Mouse (Mus musculus) limb, embryonic 13.5 days (tissue): ENCODE data around the gene Ldlrad3. TPM values are rescaled to one million over a fixed set of nuclear protein-coding genes. Genes with fewer than 3 reads are reported as not detected.

Experiments
- ATAC-seq: fragments of 200-750 bp; cut with Nextera tagmentation; 2 replicates; pipeline ENCODE4 v1.8.0; 2017; ENCODE audit warnings: low read depth, moderate number of reproducible peaks, moderate TSS enrichment; ENCODE audit not compliant: low FRiP score
- H3K27ac ChIP-seq: fragments of 300-500 bp; sonication (generic); 2 replicates; pipeline ENCODE4 v1.5.1; 2015; ENCODE audit warnings: inconsistent platforms, mild to moderate bottlenecking, moderate library complexity
- H3K27me3 ChIP-seq: fragments of 300-500 bp; sonication (generic); 2 replicates; pipeline ENCODE4 v1.6.1; 2015; ENCODE audit warnings: mild to moderate bottlenecking, inconsistent platforms
- H3K36me3 ChIP-seq: fragments of 300-500 bp; sonication (generic); 2 replicates; pipeline ENCODE4 v1.6.1; 2015; ENCODE audit warnings: inconsistent platforms, mild to moderate bottlenecking, moderate library complexity
- H3K4me1 ChIP-seq: fragments of 300-500 bp; sonication (generic); 2 replicates; pipeline ENCODE4 v1.6.1; 2015; ENCODE audit warnings: inconsistent platforms
- H3K4me2 ChIP-seq: fragments of 300-500 bp; sonication (generic); replicated peaks from 2 replicates; pipeline ENCODE4 v1.6.1; 2015; ENCODE audit warnings: inconsistent platforms, mild to moderate bottlenecking, moderate library complexity
- H3K4me3 ChIP-seq: fragments of 300-500 bp; sonication (generic); 2 replicates; pipeline ENCODE4 v1.5.1; 2015; ENCODE audit warnings: moderate library complexity, mild to moderate bottlenecking, inconsistent platforms
- H3K9ac ChIP-seq: fragments of 300-500 bp; sonication (generic); 2 replicates; pipeline ENCODE4 v1.6.1; 2015; ENCODE audit warnings: mild to moderate bottlenecking, inconsistent platforms
- H3K9me3 ChIP-seq: fragments of 300-500 bp; sonication (generic); 2 replicates; pipeline ENCODE4 v1.6.1; 2016; ENCODE audit warnings: inconsistent platforms
- WGBS: fragments of 180-500 bp; shearing (Covaris S2); methylation state at CpG from one replicate; pipeline ENCODE4 v1.1.7; 2015; 5-methylcytosine and 5-hydroxymethylcytosine counted together
- polyA plus RNA-seq: library from polyadenylated mRNA; unstranded; fragments of >200 nt; fragmentation: Nextera tagmentation; extraction: Ambion mirVana; gene quantifications from 2 replicates; pipeline ENCODE4 v1.2.1, GENCODE M21; 2015

Ldlrad3 gene
- polyA plus RNA-seq, 1 experiment from 2014 or later: 71.9 TPM

DNA sequence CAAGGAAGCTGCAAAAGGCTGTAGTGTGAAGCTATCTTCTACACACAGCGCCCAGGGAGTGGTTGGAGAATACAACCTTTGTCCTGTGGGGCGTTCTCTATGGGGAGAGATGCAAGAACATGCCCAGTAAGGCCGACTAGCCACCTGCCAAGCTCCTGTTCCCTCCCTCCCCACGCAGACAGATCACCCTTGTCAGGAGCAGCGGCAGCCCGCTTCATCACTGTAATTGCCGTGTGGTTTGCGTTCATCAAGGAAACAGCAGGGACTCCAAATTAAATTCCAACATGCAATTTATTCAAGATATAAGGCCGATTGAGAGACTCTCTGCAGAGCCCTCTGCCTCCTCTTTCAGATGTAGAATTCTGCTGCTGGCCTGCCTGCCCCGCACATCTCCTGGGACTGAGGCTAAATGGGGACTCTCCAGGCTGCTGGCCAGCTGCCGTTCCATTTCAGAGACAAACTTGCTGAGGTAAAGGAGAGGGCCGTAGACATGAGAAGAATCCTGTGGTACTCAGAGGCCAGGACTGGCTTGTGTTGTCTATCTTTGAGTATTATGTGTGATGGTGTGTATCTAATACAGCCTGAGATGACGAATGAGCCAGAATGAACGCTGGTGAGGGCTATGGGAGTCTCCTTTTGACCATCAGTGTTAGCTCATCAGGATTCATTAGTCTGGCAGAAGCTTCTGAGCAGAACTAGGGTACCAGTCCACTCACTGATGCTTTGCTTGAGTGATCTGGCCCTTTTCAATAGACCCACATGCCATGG, 253.8 kb downstream of the Ldlrad3 start:
- H3K4me1 ChIP-seq: no peaks in the 10 kb centered on the region
- H3K4me2 ChIP-seq: no peak overlapping the region

DNA sequence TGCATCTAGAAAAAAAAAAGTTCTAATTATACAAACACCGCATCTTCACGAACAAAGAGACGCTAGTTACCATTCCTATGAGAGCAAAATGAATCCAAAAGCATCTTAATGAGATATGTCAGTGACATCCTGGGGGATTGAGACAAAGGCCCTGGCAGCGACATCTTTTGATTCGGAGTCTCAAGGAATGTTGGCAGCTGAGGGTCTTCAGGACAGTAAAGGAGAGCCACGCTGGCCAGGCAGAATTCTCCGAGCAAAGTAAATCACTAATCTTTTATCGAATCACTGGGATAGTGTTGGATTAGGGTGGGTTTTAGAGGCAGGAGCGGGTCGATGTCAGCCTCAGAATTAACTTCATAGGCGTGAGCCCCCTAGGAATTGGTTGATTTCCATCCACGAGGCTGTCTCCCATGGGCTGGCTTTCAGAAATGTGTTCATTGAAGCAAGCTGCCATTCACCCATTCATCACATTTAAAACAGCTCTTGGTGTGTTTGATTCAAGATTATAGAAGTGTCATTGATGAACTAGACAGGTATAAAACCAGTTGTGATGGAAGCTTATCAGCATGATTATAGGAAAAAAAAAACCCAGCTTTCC, 260.5 kb downstream of the Ldlrad3 start:
- no peaks in the 10 kb centered on the region for H3K36me3 ChIP-seq
- no peaks in the 10 kb centered on the region for H3K9me3 ChIP-seq
- no peak overlapping the region for H3K4me2 ChIP-seq
- ATAC-seq: no peak
- H3K27me3 ChIP-seq: no peaks in the 10 kb centered on the region
- 87% methylated on average over 12 of the region's 12 CpGs for WGBS
- no peaks in the 10 kb centered on the region for H3K4me1 ChIP-seq
- H3K4me3 ChIP-seq: no peak overlapping the region
- no peak overlapping the region for H3K27ac ChIP-seq
- no peak overlapping the region for H3K9ac ChIP-seq

More for the DNA sequence above, 253.8 kb downstream of the Ldlrad3 start:
- H3K9ac ChIP-seq: no peak overlapping the region
- WGBS: 74% methylated on average over 14 of the region's 14 CpGs
- ATAC-seq: no peak
- H3K27ac ChIP-seq: no peak overlapping the region
- H3K4me3 ChIP-seq: no peak overlapping the region
- H3K36me3 ChIP-seq: no peaks in the 10 kb centered on the region
- H3K9me3 ChIP-seq: no peaks in the 10 kb centered on the region
- H3K27me3 ChIP-seq: no peaks in the 10 kb centered on the region

DNA sequence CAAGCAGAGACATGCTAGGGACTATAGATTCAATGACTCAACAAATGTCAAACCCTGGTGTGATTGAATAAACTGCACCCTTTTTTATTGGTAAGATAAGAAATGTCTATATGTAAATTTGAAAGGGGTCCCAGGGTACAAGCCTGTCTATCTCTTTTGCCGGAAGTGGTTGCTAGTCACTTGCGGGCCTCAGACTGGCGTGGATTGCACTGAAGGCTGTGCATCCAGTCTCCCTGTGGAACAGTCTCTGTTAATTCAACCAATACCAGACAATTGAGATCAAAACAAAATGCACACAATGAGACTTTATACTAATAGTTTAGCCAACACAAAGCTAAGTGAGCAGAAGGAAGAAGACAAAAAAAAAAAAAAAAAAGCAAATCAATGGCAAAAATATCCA, 261.0 kb downstream of the Ldlrad3 start:
- Histone ChIP-seq H3K9ac (no peak overlapping the region), H3K4me3 (no peak overlapping the region), H3K27me3 (no peaks in the 10 kb centered on the region), H3K9me3 (no peaks in the 10 kb centered on the region), H3K27ac (no peak overlapping the region), H3K36me3 (no peaks in the 10 kb centered on the region), H3K4me1 (no peaks in the 10 kb centered on the region), H3K4me2 (no peak overlapping the region)
- WGBS: 92% methylated on average over 3 of the region's 3 CpGs
- ATAC-seq: no peak

DNA sequence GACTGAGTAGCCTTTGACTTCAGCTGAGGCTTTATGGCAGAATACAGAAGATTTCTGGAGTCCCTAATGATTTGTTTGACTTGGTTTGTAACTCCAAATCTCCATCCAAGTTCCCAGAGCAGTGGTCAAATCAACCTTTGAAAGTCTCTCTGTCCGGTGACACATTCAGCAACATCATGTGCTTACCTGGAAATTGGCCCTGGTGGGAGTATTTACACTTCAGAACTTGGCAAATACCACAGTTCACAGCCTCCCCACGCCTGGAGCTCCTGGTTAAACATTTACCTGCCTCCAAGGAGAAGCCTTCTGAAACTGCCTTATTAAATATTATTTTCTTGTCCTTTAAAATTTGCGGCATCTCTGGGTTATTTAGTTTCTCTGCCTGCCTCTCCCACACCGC, 263.0 kb downstream of the Ldlrad3 start:
- Histone ChIP-seq H3K4me3 (no peak overlapping the region), H3K4me1 (peaks cover 4% of the 10 kb centered on the region), H3K36me3 (no peaks in the 10 kb centered on the region), H3K9ac (no peak overlapping the region), H3K9me3 (no peaks in the 10 kb centered on the region), H3K27ac (no peak overlapping the region), H3K27me3 (no peaks in the 10 kb centered on the region), H3K4me2 (no peak overlapping the region)
- 62% methylated on average over 4 of the region's 4 CpGs for WGBS
- no peak for ATAC-seq

DNA sequence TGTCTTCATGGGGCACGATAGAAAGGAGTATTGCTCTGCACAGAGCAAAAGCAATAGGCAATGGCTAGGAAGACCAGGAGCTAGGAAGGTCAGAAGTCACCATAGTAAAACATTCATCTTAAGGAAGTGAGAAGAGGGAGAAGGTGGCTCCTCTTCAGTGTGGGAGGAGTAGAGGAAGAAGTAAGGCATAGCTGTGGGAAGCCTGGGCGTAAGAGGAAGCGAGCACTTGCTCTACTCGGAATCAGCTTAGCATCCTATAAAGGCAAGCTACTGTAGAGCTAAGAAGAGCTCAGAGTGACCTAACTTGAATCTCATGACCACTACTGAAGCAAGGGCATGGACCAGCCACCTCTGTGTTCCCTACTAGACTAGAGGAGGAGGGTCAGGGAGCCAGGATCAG, 263.9 kb downstream of the Ldlrad3 start:
- H3K4me3 ChIP-seq: no peak overlapping the region
- H3K4me2 ChIP-seq: no peak overlapping the region
- no peaks in the 10 kb centered on the region for H3K36me3 ChIP-seq
- no peak overlapping the region for H3K27ac ChIP-seq
- H3K9ac ChIP-seq: no peak overlapping the region
- H3K27me3 ChIP-seq: no peaks in the 10 kb centered on the region
- peaks cover 8% of the 10 kb centered on the region for H3K4me1 ChIP-seq
- H3K9me3 ChIP-seq: no peaks in the 10 kb centered on the region
- WGBS: 92% methylated on average over 4 of the region's 4 CpGs
- no peak for ATAC-seq

DNA sequence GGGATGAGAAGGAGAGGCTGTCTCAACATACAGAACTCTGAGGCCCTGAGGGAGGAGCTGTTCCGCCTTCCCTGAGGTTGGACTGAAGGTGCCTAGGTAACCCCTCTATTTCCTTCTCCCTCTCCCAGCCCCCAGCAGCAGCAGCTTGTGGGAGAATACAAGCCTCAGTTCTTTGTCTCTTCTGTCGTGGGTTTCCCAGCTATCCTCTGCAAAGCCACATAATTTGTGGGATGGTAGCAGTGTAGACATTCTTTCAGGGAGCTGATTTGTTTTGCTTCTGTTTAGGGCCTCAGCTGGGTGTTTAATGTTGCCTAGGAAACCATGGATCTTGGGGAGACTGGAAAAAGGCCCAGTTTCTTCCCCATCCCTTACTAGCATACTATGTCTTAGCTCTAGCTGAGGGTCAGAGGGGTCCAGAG, 266.0 kb downstream of the Ldlrad3 start:
- no peak overlapping the region for H3K27ac ChIP-seq
- no peak for ATAC-seq
- H3K27me3 ChIP-seq: no peaks in the 10 kb centered on the region
- no peaks in the 10 kb centered on the region for H3K36me3 ChIP-seq
- H3K9me3 ChIP-seq: peaks cover 7% of the 10 kb centered on the region; the same call in 1 of the 2 replicates
- H3K4me2 ChIP-seq: no peak overlapping the region
- peaks cover 8% of the 10 kb centered on the region for H3K4me1 ChIP-seq
- 61% methylated on average over 2 of the region's 2 CpGs for WGBS
- H3K4me3 ChIP-seq: no peak overlapping the region
- H3K9ac ChIP-seq: no peak overlapping the region

DNA sequence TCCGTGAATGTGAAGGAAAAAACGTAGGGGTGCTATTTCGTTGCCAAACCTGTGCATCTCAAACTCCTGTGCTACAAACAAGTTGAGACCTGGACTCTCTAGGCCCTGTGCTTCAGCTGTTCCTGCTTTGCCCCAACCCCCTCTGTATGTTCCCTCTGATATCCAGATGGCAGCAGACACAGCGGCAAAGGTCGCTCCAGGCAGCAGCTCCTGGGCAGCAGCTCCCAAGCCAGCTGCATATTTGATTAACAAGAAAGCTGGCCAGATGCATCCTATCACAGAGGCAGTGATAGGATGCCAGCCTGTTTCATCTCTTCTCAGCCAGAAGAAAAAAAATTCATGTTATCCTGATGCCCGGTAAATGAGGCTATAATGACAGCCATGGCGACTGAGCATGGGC, 267.7 kb downstream of the Ldlrad3 start:
- Histone ChIP-seq H3K27me3 (no peaks in the 10 kb centered on the region), H3K36me3 (no peaks in the 10 kb centered on the region), H3K27ac (no peak overlapping the region), H3K9me3 (peaks cover 7% of the 10 kb centered on the region; the same call in 1 of the 2 replicates), H3K4me1 (peaks cover 8% of the 10 kb centered on the region), H3K9ac (no peak overlapping the region), H3K4me2 (no peak overlapping the region), H3K4me3 (no peak overlapping the region)
- no peak for ATAC-seq
- 69% methylated on average over 7 of the region's 7 CpGs for WGBS

DNA sequence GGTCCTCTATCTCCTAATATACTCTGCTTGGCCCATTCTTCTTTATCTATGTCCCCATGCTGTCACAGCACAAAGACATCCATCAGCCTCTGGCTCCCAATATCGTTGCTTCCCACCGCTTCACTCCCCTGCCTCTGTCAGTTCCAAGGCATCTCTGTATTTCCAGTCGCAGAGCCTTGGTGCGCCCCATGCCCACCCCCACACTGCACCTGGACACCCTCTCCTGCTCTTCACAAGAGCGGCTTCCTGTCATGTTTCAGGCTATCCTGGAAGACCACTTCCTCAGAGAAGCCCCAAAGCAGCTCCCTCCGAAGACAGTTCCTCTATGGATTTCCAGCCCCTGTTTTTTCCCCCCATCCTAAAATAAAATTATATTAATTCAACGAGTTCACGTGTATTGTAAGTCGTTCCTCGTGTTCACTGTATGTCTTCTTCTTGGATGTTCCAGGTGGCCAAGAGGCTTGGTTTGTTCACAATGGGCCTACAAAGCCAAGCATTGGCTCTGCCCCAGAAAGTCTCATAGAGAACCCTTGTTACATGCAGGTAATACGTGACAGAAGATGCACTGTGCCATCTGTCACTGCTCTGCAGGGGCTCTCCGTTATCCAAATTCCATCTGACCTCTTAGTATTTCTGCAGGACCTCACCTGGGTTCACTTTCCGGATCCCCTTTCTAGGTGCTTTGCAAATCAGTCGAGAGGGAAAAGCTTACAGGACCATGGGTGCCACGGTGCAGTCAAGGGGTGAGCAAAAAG, 276.7 kb downstream of the Ldlrad3 start:
- no peak overlapping the region for H3K9ac ChIP-seq
- no peak overlapping the region for H3K4me2 ChIP-seq
- H3K9me3 ChIP-seq: no peaks in the 10 kb centered on the region
- no peaks in the 10 kb centered on the region for H3K27me3 ChIP-seq
- peaks cover 7% of the 10 kb centered on the region for H3K36me3 ChIP-seq
- H3K4me3 ChIP-seq: no peak overlapping the region
- no peak for ATAC-seq
- no peak overlapping the region for H3K27ac ChIP-seq
- H3K4me1 ChIP-seq: peaks cover 5% of the 10 kb centered on the region
- 91% methylated on average over 15 of the region's 15 CpGs for WGBS

DNA sequence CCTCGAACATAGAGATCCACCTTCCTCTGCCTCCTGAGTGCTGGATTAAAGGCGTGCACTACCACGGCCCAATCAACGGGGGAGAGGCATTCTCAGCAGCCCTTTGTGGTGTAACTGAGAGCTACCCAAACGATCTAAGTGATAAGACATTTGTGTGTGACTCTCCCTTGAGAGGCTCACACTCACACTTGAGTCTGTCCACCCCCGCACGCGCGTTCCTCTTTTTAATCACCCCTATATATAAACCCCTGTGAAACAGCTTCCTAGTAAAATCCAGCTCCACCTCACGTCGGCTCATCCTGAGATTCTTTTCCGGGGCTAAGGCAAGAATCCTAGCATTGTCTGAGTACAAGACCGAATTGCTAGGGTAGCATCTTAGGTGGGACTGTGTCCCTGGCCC, 277.4 kb downstream of the Ldlrad3 start:
- ATAC-seq: no peak
- H3K27ac ChIP-seq: no peak overlapping the region
- H3K9me3 ChIP-seq: no peaks in the 10 kb centered on the region
- H3K4me3 ChIP-seq: no peak overlapping the region
- no peaks in the 10 kb centered on the region for H3K27me3 ChIP-seq
- peaks cover 5% of the 10 kb centered on the region for H3K4me1 ChIP-seq
- peaks cover 7% of the 10 kb centered on the region for H3K36me3 ChIP-seq
- no peak overlapping the region for H3K4me2 ChIP-seq
- no peak overlapping the region for H3K9ac ChIP-seq
- WGBS: 75% methylated on average over 13 of the region's 13 CpGs

DNA sequence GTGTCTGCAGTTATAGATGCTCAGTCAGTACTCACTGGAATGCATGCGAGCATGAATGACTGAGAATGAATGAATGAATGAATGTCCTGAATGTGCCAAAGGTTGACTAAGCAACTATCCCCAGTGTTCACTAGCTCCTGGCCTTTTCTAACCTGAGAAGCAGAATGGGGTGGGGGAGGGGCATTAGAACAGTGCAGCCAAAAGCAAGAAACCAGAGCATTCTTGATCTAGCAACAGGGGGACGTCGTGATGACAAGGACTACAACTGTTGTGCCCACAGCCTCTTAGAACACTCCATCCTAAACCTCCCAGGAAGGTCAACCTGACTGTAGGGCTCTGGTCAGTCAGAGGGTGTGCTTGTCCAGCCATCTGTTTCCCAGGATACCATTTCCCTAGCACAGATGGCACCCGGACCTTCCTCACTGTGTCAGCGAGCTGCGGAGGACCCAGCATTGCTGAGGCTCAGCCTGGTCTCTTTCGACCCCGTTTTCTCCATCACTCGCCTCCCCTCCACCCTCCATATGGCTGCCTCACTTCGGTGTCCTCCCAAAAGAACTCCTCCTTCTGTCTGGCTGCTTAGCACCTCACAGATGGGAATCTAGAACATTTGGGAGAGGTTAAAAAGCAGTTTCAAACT, 278.7 kb downstream of the Ldlrad3 start:
- WGBS: 66% methylated on average over 10 of the region's 10 CpGs
- H3K4me3 ChIP-seq: no peak overlapping the region
- H3K9ac ChIP-seq: no peak overlapping the region
- no peak overlapping the region for H3K27ac ChIP-seq
- H3K4me2 ChIP-seq: no peak overlapping the region
- no peak for ATAC-seq
- peaks cover 7% of the 10 kb centered on the region for H3K36me3 ChIP-seq
- peaks cover 5% of the 10 kb centered on the region for H3K4me1 ChIP-seq
- H3K27me3 ChIP-seq: no peaks in the 10 kb centered on the region
- H3K9me3 ChIP-seq: no peaks in the 10 kb centered on the region

DNA sequence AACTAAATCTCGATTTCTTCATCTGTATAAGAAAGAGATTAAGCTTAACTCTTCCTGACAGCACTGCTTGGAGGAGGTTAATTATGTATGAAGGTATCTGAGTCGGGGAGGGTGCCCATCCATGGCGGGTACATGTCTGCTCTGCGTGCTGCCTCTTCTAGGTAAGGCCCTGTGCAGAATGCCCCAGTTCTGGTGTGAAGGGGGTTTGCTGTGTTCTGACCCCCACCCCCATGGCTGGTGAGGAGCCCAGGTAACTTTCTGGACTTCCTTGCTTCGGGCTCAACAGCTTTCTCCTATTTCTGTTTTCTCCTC, 279.9 kb downstream of the Ldlrad3 start:
- Histone ChIP-seq H3K27me3 (no peaks in the 10 kb centered on the region), H3K4me1 (peaks cover 5% of the 10 kb centered on the region), H3K4me2 (peak overlapping the region; percentile 55), H3K36me3 (peaks cover 13% of the 10 kb centered on the region), H3K4me3 (no peak overlapping the region), H3K9ac (0 out of 2 replicates have a peak overlapping the region, but pooled peaks have one; percentile 40), H3K9me3 (no peaks in the 10 kb centered on the region), H3K27ac (no peak overlapping the region)
- 0 out of 2 replicates have a peak, but pooled peaks have one; percentile 24 for ATAC-seq
- 58% methylated on average over 5 of the region's 5 CpGs for WGBS
